In genomic region chr8:123330701-123331100, GRCm38 (mm10) we compare ENCODE assay signal across 17 mouse cellular contexts. TPM values are rescaled to one million over a fixed set of nuclear protein-coding genes. Genes with fewer than 3 reads are reported as not detected.
"Had no signal": no experiment of that assay in that cellular context is flagged by ENCODE, and none has a peak within 500 bp of the region (broad histone marks: within the 10 kb centered on the region; RNA-seq: fewer than 3 reads in every experiment).

No protein-coding gene starts in this region.

- H3K4me3 ChIP-seq: layer of hippocampus, adult 2 months; limb, embryonic 12.5 days; liver, embryonic 13.5 days; lung, embryonic 15.5 days; megakaryocyte, embryonic 14.5 days; midbrain, embryonic 12.5 days; neural tube, embryonic 12.5 days; stomach, embryonic 15.5 days had no signal

- H3K27ac ChIP-seq: layer of hippocampus, adult 2 months; limb, embryonic 12.5 days; lung, embryonic 15.5 days; macrophage; neural tube, embryonic 12.5 days had no signal

- H3K36me3 ChIP-seq: limb, embryonic 12.5 days; liver, embryonic 13.5 days; lung, embryonic 15.5 days; midbrain, embryonic 12.5 days; neural tube, embryonic 12.5 days; stomach, embryonic 15.5 days had no signal

- H3K9ac ChIP-seq: limb, embryonic 12.5 days; liver, embryonic 13.5 days; liver, postnatal 0 days; lung, embryonic 15.5 days; midbrain, embryonic 12.5 days; neural tube, embryonic 12.5 days; stomach, embryonic 15.5 days had no signal

- DNase-seq: liver; liver, embryonic 13.5 days; liver, postnatal 0 days; lung, postnatal 14 days; right cerebral cortex, postnatal 4 days; spleen, adult 18-20 months; thymus, adult 2 months; thymus, postnatal 25 days had no signal

- H3K27me3 ChIP-seq: neural tube, embryonic 12.5 days had no signal

- H3K4me2 ChIP-seq: limb, embryonic 12.5 days; lung, embryonic 15.5 days; neural tube, embryonic 12.5 days; stomach, embryonic 15.5 days had no signal

- ATAC-seq: liver, postnatal 0 days; midbrain, embryonic 16.5 days had no signal

- H3K9me3 ChIP-seq: limb, embryonic 12.5 days; liver, embryonic 13.5 days; lung, embryonic 15.5 days; megakaryocyte, embryonic 14.5 days; midbrain, embryonic 12.5 days; neural tube, embryonic 12.5 days; stomach, embryonic 15.5 days had no signal

RNA-seq across cellular contexts. Expression of gene Spire2, which starts 1.8 kb away (rescaled TPM):
- polyA plus RNA-seq: macrophage had no signal
